Comparison of ENCODE assay signal across 9 mouse cellular contexts in the genomic region with DNA sequence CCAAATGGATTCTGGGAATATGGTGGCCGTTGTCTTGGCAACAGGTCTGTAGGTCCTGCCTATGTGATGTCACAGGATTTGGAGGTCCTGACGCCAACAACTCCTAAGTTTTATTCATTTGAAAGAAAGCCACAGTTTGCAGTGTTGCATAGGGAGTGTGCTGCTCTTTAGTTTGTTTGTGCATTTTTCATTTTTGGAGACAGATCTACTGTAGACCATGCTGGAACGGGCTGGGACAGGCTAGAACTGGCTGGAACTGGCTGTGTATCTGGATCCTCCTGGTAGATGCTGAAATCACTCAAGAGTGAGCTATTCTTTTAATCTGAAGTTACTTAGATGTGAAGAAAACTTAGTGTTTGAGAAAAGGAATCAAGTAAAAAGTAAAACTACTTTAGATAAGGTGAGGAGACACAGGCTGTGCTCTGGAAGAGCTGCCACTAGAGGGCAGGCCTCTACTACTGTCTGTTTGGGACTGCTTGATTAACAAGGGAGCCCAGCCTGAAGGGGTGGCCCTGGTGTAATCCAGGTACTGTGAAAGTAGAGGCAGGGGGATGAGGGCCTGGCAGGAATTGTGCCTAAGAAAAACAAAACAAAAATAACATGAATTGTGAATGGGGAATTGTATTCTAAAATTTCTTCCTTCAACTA. TPM values are rescaled to one million over a fixed set of nuclear protein-coding genes. Genes with fewer than 3 reads are reported as not detected.
DNase-seq lines count a peak whose midpoint lies in the region; ATAC-seq and TF ChIP-seq lines count a peak whose summit lies in the region.
"Had no signal": no experiment of that assay in that cellular context is flagged by ENCODE, and none has a peak within 500 bp of the region (broad histone marks: within the 10 kb centered on the region; RNA-seq: fewer than 3 reads in every experiment).

No protein-coding gene starts in this region.

- peaks cover 14% of the 10 kb centered on the region for H3K9me3 ChIP-seq in E14TG2a.4 (ENCODE audit: low read length)
- no peaks in the 10 kb centered on the region for H3K9me3 ChIP-seq in forebrain, embryonic 16.5 days (ENCODE audit: control insufficient read depth, low read length)
- peaks cover 6% of the 10 kb centered on the region; the same call in 1 of the 2 replicates for H3K9me3 ChIP-seq in kidney, embryonic 15.5 days (replicated peaks)
- H3K9me3 ChIP-seq in liver, embryonic 13.5 days (replicated peaks) = no peaks in the 10 kb centered on the region
- H3K9me3 ChIP-seq in neural tube, embryonic 14.5 days (ENCODE audit: control insufficient read depth, low read length) = no peaks in the 10 kb centered on the region
- H3K9me3 ChIP-seq: neural tube, embryonic 12.5 days had no signal

- H3K27ac ChIP-seq in cerebellum, adult 2 months (ENCODE audit: insufficient read depth, low read length) = no peak overlapping the region
- no peak overlapping the region for H3K27ac ChIP-seq in forebrain, embryonic 16.5 days (ENCODE audit: low read length)
- no peak overlapping the region for H3K27ac ChIP-seq in kidney, embryonic 15.5 days
- no peak overlapping the region for H3K27ac ChIP-seq in liver, embryonic 13.5 days
- H3K27ac ChIP-seq in neural tube, embryonic 14.5 days (ENCODE audit: low read depth, low read length) = no peak overlapping the region
- H3K27ac ChIP-seq: neural tube, embryonic 12.5 days had no signal

- H3K4me2 ChIP-seq in forebrain, embryonic 16.5 days (ENCODE audit: low read length) = no peak overlapping the region
- H3K4me2 ChIP-seq in kidney, embryonic 15.5 days = no peak overlapping the region
- no peak overlapping the region for H3K4me2 ChIP-seq in liver, embryonic 13.5 days
- H3K4me2 ChIP-seq in neural tube, embryonic 14.5 days (ENCODE audit: low read depth, low read length) = no peak overlapping the region
- H3K4me2 ChIP-seq: neural tube, embryonic 12.5 days had no signal

- ATAC-seq in forebrain, embryonic 16.5 days = peak; percentile 72; the same call in 1 of the 2 replicates
- 0 out of 2 replicates have a peak, but pooled peaks have one; percentile 75 for ATAC-seq in kidney, embryonic 15.5 days (replicated peaks; ENCODE audit: low FRiP score)
- 0 out of 2 replicates have a peak, but pooled peaks have one; percentile 45 for ATAC-seq in liver, embryonic 13.5 days (ENCODE audit: low read depth)
- ATAC-seq in neural tube, embryonic 14.5 days (ENCODE audit: low read depth) = peak; percentile 80

- H3K27me3 ChIP-seq in E14TG2a.4 (ENCODE audit: insufficient read depth, low read length) = no peaks in the 10 kb centered on the region
- H3K27me3 ChIP-seq in cerebellum, adult 2 months (ENCODE audit: control insufficient read depth, insufficient read depth, low read length) = no peaks in the 10 kb centered on the region
- H3K27me3 ChIP-seq in forebrain, embryonic 16.5 days (replicated peaks; ENCODE audit: control insufficient read depth, insufficient read depth, low read length) = no peaks in the 10 kb centered on the region
- no peaks in the 10 kb centered on the region for H3K27me3 ChIP-seq in kidney, embryonic 15.5 days
- no peaks in the 10 kb centered on the region for H3K27me3 ChIP-seq in liver, embryonic 13.5 days
- H3K27me3 ChIP-seq in neural tube, embryonic 14.5 days (ENCODE audit: control insufficient read depth, insufficient read depth, low read length) = no peaks in the 10 kb centered on the region
- H3K27me3 ChIP-seq: neural tube, embryonic 12.5 days had no signal

- peak; percentile 80 for TF ChIP-seq CTCF in E14TG2a.4 (conservative IDR thresholded peaks at IDR 0.05; ENCODE audit: low read length)
- TF ChIP-seq CTCF in cerebellum, adult 2 months (IDR thresholded peaks at IDR 0.05; ENCODE audit: borderline replicate concordance, insufficient read depth, low read depth, low read length) = peak; percentile 62

- TF ChIP-seq POLR2A in cerebellum, adult 2 months (IDR thresholded peaks at IDR 0.05; ENCODE audit: borderline replicate concordance, insufficient read depth, low read length) = no peak

- H3K36me3 ChIP-seq in E14TG2a.4 (ENCODE audit: insufficient read depth, low read length) = no peaks in the 10 kb centered on the region
- no peaks in the 10 kb centered on the region for H3K36me3 ChIP-seq in forebrain, embryonic 16.5 days (ENCODE audit: control insufficient read depth, insufficient read depth)
- no peaks in the 10 kb centered on the region for H3K36me3 ChIP-seq in kidney, embryonic 15.5 days
- H3K36me3 ChIP-seq in liver, embryonic 13.5 days = no peaks in the 10 kb centered on the region
- H3K36me3 ChIP-seq in neural tube, embryonic 14.5 days (ENCODE audit: control insufficient read depth, insufficient read depth, low read length) = no peaks in the 10 kb centered on the region; the same call in 1 of the 2 replicates

- H3K4me3 ChIP-seq in E14TG2a.4 (replicated peaks; ENCODE audit: low read length) = no peak overlapping the region
- no peak overlapping the region for H3K4me3 ChIP-seq in cerebellum, adult 2 months (replicated peaks; ENCODE audit: insufficient read depth, low read depth, low read length)
- no peak overlapping the region for H3K4me3 ChIP-seq in forebrain, embryonic 16.5 days (replicated peaks; ENCODE audit: low read length)
- H3K4me3 ChIP-seq in kidney, embryonic 15.5 days (replicated peaks) = no peak overlapping the region
- no peak overlapping the region for H3K4me3 ChIP-seq in liver, embryonic 13.5 days (replicated peaks)
- no peak overlapping the region for H3K4me3 ChIP-seq in neural tube, embryonic 14.5 days (ENCODE audit: low read depth, low read length)
- H3K4me3 ChIP-seq: neural tube, embryonic 12.5 days had no signal

- no peak overlapping the region for H3K9ac ChIP-seq in forebrain, embryonic 16.5 days (replicated peaks; ENCODE audit: low read depth, low read length)
- H3K9ac ChIP-seq in kidney, embryonic 15.5 days = no peak overlapping the region
- no peak overlapping the region for H3K9ac ChIP-seq in liver, embryonic 13.5 days
- no peak overlapping the region for H3K9ac ChIP-seq in neural tube, embryonic 14.5 days (replicated peaks; ENCODE audit: low read depth, low read length)
- H3K9ac ChIP-seq: neural tube, embryonic 12.5 days had no signal

- 98% methylated on average over 3 of the region's 3 CpGs for WGBS in cerebellum, adult 2 months
- WGBS in forebrain, embryonic 16.5 days = 94% methylated on average over 3 of the region's 3 CpGs
- 91% methylated on average over 3 of the region's 3 CpGs for WGBS in kidney, embryonic 15.5 days
- 79% methylated on average over 3 of the region's 3 CpGs for WGBS in liver, embryonic 13.5 days (ENCODE audit: insufficient replicate concordance)
- WGBS in neural tube, embryonic 14.5 days = 98% methylated on average over 3 of the region's 3 CpGs

- H3K4me1 ChIP-seq in E14TG2a.4 (replicated peaks; ENCODE audit: low read depth, low read length) = no peaks in the 10 kb centered on the region
- H3K4me1 ChIP-seq in cerebellum, adult 2 months (ENCODE audit: control insufficient read depth, insufficient read depth, low read length) = no peaks in the 10 kb centered on the region
- H3K4me1 ChIP-seq in forebrain, embryonic 16.5 days (replicated peaks; ENCODE audit: control insufficient read depth, insufficient read depth, low read length) = no peaks in the 10 kb centered on the region
- H3K4me1 ChIP-seq in kidney, embryonic 15.5 days = 0 out of 2 replicates have a peak, but pooled peaks cover 3% of the 10 kb centered on the region
- H3K4me1 ChIP-seq in liver, embryonic 13.5 days (replicated peaks) = peaks cover 6% of the 10 kb centered on the region; the same call in 1 of the 2 replicates
- no peaks in the 10 kb centered on the region for H3K4me1 ChIP-seq in neural tube, embryonic 14.5 days (ENCODE audit: control insufficient read depth, insufficient read depth, low read length)
- H3K4me1 ChIP-seq: neural tube, embryonic 12.5 days had no signal

- peak; percentile 76 for DNase-seq in 3T3-L1 (ENCODE audit: low read depth, low spot score)
- peak; percentile 17 to 25 for DNase-seq in cerebellum, adult 2 months
- no peak for DNase-seq in liver, embryonic 13.5 days
- peak; percentile 70 for DNase-seq in thymus, postnatal 4 days

RNA-seq across cellular contexts. Expression of gene Bbs9, which starts 43.0 kb away (rescaled TPM):
- polyA plus RNA-seq in cerebellum, adult 2 months (2012; rRNA removed) = 15.4 and 16.1 TPM in 2 replicates
- 17.8 and 20.2 TPM in 2 replicates for polyA plus RNA-seq in forebrain, embryonic 16.5 days (2015; fragmentation: Nextera tagmentation; extraction: Ambion mirVana)
- polyA plus RNA-seq in kidney, embryonic 15.5 days (2015; fragmentation: Nextera tagmentation; extraction: Ambion mirVana) = 12.3 and 13.0 TPM in 2 replicates
- 3.2 and 4.0 TPM in 2 replicates for polyA plus RNA-seq in liver, embryonic 13.5 days (2015; fragmentation: Nextera tagmentation; extraction: Ambion mirVana)
- 19.1 and 19.4 TPM in 2 replicates for polyA plus RNA-seq in neural tube, embryonic 14.5 days (2014; fragmentation: Nextera tagmentation; extraction: Ambion mirVana)

RNA-seq across cellular contexts. Expression of gene Rp9, which starts 49.0 kb away (rescaled TPM):
- polyA plus RNA-seq in cerebellum, adult 2 months (2012; rRNA removed) = 87.5 and 91.6 TPM in 2 replicates
- polyA plus RNA-seq in forebrain, embryonic 16.5 days (2015; fragmentation: Nextera tagmentation; extraction: Ambion mirVana) = 63.1 and 66.0 TPM in 2 replicates
- 64.9 and 65.5 TPM in 2 replicates for polyA plus RNA-seq in kidney, embryonic 15.5 days (2015; fragmentation: Nextera tagmentation; extraction: Ambion mirVana)
- polyA plus RNA-seq in liver, embryonic 13.5 days (2015; fragmentation: Nextera tagmentation; extraction: Ambion mirVana) = 44.8 and 45.9 TPM in 2 replicates
- polyA plus RNA-seq in neural tube, embryonic 14.5 days (2014; fragmentation: Nextera tagmentation; extraction: Ambion mirVana) = 71.1 and 75.9 TPM in 2 replicates
